Mouse (Mus musculus): ENCODE results near the gene Foxn1. TPM values are rescaled to one million over a fixed set of nuclear protein-coding genes. Genes with fewer than 3 reads are reported as not detected.
A peak's percentile ranks its signal among the peaks of the same experiment; 100 is the strongest.

Gene Foxn1
- polyA plus RNA-seq, 1 experiment from 2014 or later = 0.04 TPM

- DNase-seq (ENCODE audit: low spot score) (peak; percentile 64), ATAC-seq (ENCODE audit: insufficient number of reproducible peaks, low FRiP score, low TSS enrichment, low read depth) (no peak)
- H3K9me3 ChIP-seq (ENCODE audit: control insufficient read depth, low read length) = no peaks in the 10 kb centered on the region
- H3K4me3 ChIP-seq (ENCODE audit: low read depth, low read length) = no peak overlapping the region
- H3K9ac ChIP-seq (ENCODE audit: low read length) = no peak overlapping the region
- no peaks in the 10 kb centered on the region for H3K27me3 ChIP-seq (ENCODE audit: control insufficient read depth, insufficient read depth, low read length)
- no peaks in the 10 kb centered on the region for H3K36me3 ChIP-seq (ENCODE audit: control insufficient read depth, insufficient read depth, low read length)
- peaks cover 4% of the 10 kb centered on the region for H3K4me1 ChIP-seq (ENCODE audit: control insufficient read depth, insufficient read depth, low read length)
- H3K4me2 ChIP-seq (ENCODE audit: low read depth, severe bottlenecking) = no peak overlapping the region
- WGBS = 13% methylated on average over 22 of the region's 22 CpGs
- no peak overlapping the region for H3K27ac ChIP-seq (replicated peaks; ENCODE audit: low read depth, low read length)
These were observed 27.9 kb downstream of the Foxn1 start for GRCm38 (mm10) chr11:78358330-78359007.

- no peak overlapping the region for H3K9ac ChIP-seq (ENCODE audit: low read length)
- peak; percentile 92 for DNase-seq (ENCODE audit: low spot score)
- H3K27ac ChIP-seq (replicated peaks; ENCODE audit: low read depth, low read length) = no peak overlapping the region
These were observed 30.7 kb downstream of the Foxn1 start for GRCm38 (mm10) chr11:78355471-78356238.

GRCm38 (mm10) chr11:78354905-78355304, 31.5 kb downstream of the Foxn1 start:
- 86% methylated on average over 6 of the region's 6 CpGs for WGBS
- Histone ChIP-seq H3K4me2 (ENCODE audit: low read depth, severe bottlenecking) (no peak overlapping the region), H3K9ac (ENCODE audit: low read length) (no peak overlapping the region), H3K27me3 (ENCODE audit: control insufficient read depth, insufficient read depth, low read length) (no peaks in the 10 kb centered on the region), H3K9me3 (ENCODE audit: control insufficient read depth, low read length) (no peaks in the 10 kb centered on the region), H3K4me3 (ENCODE audit: low read depth, low read length) (no peak overlapping the region), H3K36me3 (ENCODE audit: control insufficient read depth, insufficient read depth, low read length) (no peaks in the 10 kb centered on the region), H3K4me1 (ENCODE audit: control insufficient read depth, insufficient read depth, low read length) (no peaks in the 10 kb centered on the region), H3K27ac (replicated peaks; ENCODE audit: low read depth, low read length) (no peak overlapping the region)
- DNase-seq (ENCODE audit: low spot score) (no peak), ATAC-seq (ENCODE audit: insufficient number of reproducible peaks, low FRiP score, low TSS enrichment, low read depth) (no peak)

More at GRCm38 (mm10) chr11:78355471-78356238, 30.7 kb downstream of the Foxn1 start:
- Histone ChIP-seq H3K4me3 (ENCODE audit: low read depth, low read length) (no peak overlapping the region), H3K36me3 (ENCODE audit: control insufficient read depth, insufficient read depth, low read length) (no peaks in the 10 kb centered on the region), H3K4me2 (ENCODE audit: low read depth, severe bottlenecking) (no peak overlapping the region), H3K27me3 (ENCODE audit: control insufficient read depth, insufficient read depth, low read length) (no peaks in the 10 kb centered on the region), H3K9me3 (ENCODE audit: control insufficient read depth, low read length) (no peaks in the 10 kb centered on the region), H3K4me1 (ENCODE audit: control insufficient read depth, insufficient read depth, low read length) (no peaks in the 10 kb centered on the region)
- no peak for ATAC-seq (ENCODE audit: insufficient number of reproducible peaks, low FRiP score, low TSS enrichment, low read depth)
- WGBS = 35% methylated on average over 4 of the region's 4 CpGs

GRCm38 (mm10) chr11:78353081-78353480, 33.3 kb downstream of the Foxn1 start:
- no peak overlapping the region for H3K27ac ChIP-seq (replicated peaks; ENCODE audit: low read depth, low read length)
- H3K9ac ChIP-seq (ENCODE audit: low read length) = no peak overlapping the region
- H3K4me2 ChIP-seq (ENCODE audit: low read depth, severe bottlenecking) = no peak overlapping the region
- H3K4me1 ChIP-seq (ENCODE audit: control insufficient read depth, insufficient read depth, low read length) = no peaks in the 10 kb centered on the region
- peaks cover 5% of the 10 kb centered on the region; the same call in 1 of the 2 replicates for H3K36me3 ChIP-seq (ENCODE audit: control insufficient read depth, insufficient read depth, low read length)
- 75% methylated on average over 1 of the region's 1 CpGs for WGBS
- no peak overlapping the region for H3K4me3 ChIP-seq (ENCODE audit: low read depth, low read length)
- H3K27me3 ChIP-seq (ENCODE audit: control insufficient read depth, insufficient read depth, low read length) = no peaks in the 10 kb centered on the region
- DNase-seq (ENCODE audit: low spot score) (no peak), ATAC-seq (ENCODE audit: insufficient number of reproducible peaks, low FRiP score, low TSS enrichment, low read depth) (no peak)
- H3K9me3 ChIP-seq (ENCODE audit: control insufficient read depth, low read length) = no peaks in the 10 kb centered on the region

- Histone ChIP-seq H3K27me3 (ENCODE audit: control insufficient read depth, insufficient read depth, low read length) (no peaks in the 10 kb centered on the region), H3K36me3 (ENCODE audit: control insufficient read depth, insufficient read depth, low read length) (peaks cover 5% of the 10 kb centered on the region; the same call in 1 of the 2 replicates), H3K9ac (ENCODE audit: low read length) (no peak overlapping the region), H3K27ac (replicated peaks; ENCODE audit: low read depth, low read length) (no peak overlapping the region), H3K4me1 (ENCODE audit: control insufficient read depth, insufficient read depth, low read length) (peaks cover 10% of the 10 kb centered on the region; the same call in 1 of the 2 replicates), H3K9me3 (ENCODE audit: control insufficient read depth, low read length) (no peaks in the 10 kb centered on the region), H3K4me2 (ENCODE audit: low read depth, severe bottlenecking) (no peak overlapping the region), H3K4me3 (ENCODE audit: low read depth, low read length) (no peak overlapping the region)
- 80% methylated on average over 4 of the region's 4 CpGs for WGBS
- DNase-seq (ENCODE audit: low spot score) (no peak), ATAC-seq (ENCODE audit: insufficient number of reproducible peaks, low FRiP score, low TSS enrichment, low read depth) (no peak)
These were observed 36.7 kb downstream of the Foxn1 start for GRCm38 (mm10) chr11:78349441-78350358.

GRCm38 (mm10) chr11:78348474-78348873, 37.9 kb downstream of the Foxn1 start:
- WGBS = 58% methylated on average over 7 of the region's 7 CpGs
- H3K36me3 ChIP-seq (ENCODE audit: control insufficient read depth, insufficient read depth, low read length) = peaks cover 5% of the 10 kb centered on the region; the same call in 1 of the 2 replicates
- H3K27me3 ChIP-seq (ENCODE audit: control insufficient read depth, insufficient read depth, low read length) = no peaks in the 10 kb centered on the region
- no peak overlapping the region for H3K4me3 ChIP-seq (ENCODE audit: low read depth, low read length)
- ATAC-seq (ENCODE audit: insufficient number of reproducible peaks, low FRiP score, low TSS enrichment, low read depth) = no peak
- DNase-seq (ENCODE audit: low spot score) = no peak
- H3K4me1 ChIP-seq (ENCODE audit: control insufficient read depth, insufficient read depth, low read length) = peaks cover 15% of the 10 kb centered on the region
- H3K9me3 ChIP-seq (ENCODE audit: control insufficient read depth, low read length) = no peaks in the 10 kb centered on the region
- no peak overlapping the region for H3K9ac ChIP-seq (ENCODE audit: low read length)
- H3K4me2 ChIP-seq (ENCODE audit: low read depth, severe bottlenecking) = no peak overlapping the region
- H3K27ac ChIP-seq (replicated peaks; ENCODE audit: low read depth, low read length) = no peak overlapping the region

GRCm38 (mm10) chr11:78347908-78348307, 38.5 kb downstream of the Foxn1 start:
- Histone ChIP-seq H3K4me2 (ENCODE audit: low read depth, severe bottlenecking) (no peak overlapping the region), H3K27me3 (ENCODE audit: control insufficient read depth, insufficient read depth, low read length) (no peaks in the 10 kb centered on the region), H3K27ac (replicated peaks; ENCODE audit: low read depth, low read length) (no peak overlapping the region), H3K4me3 (ENCODE audit: low read depth, low read length) (no peak overlapping the region), H3K9me3 (ENCODE audit: control insufficient read depth, low read length) (no peaks in the 10 kb centered on the region), H3K4me1 (ENCODE audit: control insufficient read depth, insufficient read depth, low read length) (peaks cover 15% of the 10 kb centered on the region), H3K36me3 (ENCODE audit: control insufficient read depth, insufficient read depth, low read length) (peaks cover 5% of the 10 kb centered on the region; the same call in 1 of the 2 replicates), H3K9ac (ENCODE audit: low read length) (no peak overlapping the region)
- no peak for ATAC-seq (ENCODE audit: insufficient number of reproducible peaks, low FRiP score, low TSS enrichment, low read depth)
- no peak for DNase-seq (ENCODE audit: low spot score)
- WGBS = 79% methylated on average over 9 of the region's 9 CpGs
